Mouse (Mus musculus) thymus, postnatal 0 days (tissue): ENCODE data around the gene Egfl8. TPM values are rescaled to one million over a fixed set of nuclear protein-coding genes. Genes with fewer than 3 reads are reported as not detected.

Experiments
- DNase-seq: peaks from one replicate; pipeline ENCODE4 v3.0.0-alpha.2; 2015; ENCODE audit warnings: low spot score
- polyA plus RNA-seq: library from polyadenylated mRNA; unstranded; fragments of >200 nt; fragmentation: Nextera tagmentation; extraction: Ambion mirVana; gene quantifications from 2 replicates; pipeline ENCODE4 v1.2.1, GENCODE M21; 2015

The Egfl8 gene
- polyA plus RNA-seq, 1 experiment from 2014 or later, result 3.3 TPM

DNA sequence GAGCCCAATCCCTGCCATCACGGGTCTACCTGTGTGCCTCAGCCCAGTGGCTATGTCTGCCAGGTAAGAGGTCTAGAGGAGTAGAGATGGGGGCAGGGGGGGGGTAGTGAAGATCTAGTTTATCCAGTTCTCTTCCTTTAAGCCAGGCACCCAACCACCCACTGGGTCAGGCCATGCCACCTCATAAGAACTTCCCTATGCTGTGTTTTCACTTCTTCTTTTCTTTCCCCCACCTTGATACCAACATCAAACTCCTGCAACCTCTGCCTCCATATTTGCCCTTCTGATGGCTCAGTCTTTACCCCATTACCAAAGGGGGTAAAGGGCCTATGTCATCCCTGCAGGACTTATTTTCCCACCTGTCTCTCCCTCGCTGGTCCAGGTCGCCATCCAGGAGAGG lies 37.7 kb downstream of the Egfl8 start:
- no peak for DNase-seq

GRCm38 (mm10) chr17:34576577-34576976 lies 39.2 kb downstream of the Egfl8 start:
- DNase-seq, result no peak

DNA sequence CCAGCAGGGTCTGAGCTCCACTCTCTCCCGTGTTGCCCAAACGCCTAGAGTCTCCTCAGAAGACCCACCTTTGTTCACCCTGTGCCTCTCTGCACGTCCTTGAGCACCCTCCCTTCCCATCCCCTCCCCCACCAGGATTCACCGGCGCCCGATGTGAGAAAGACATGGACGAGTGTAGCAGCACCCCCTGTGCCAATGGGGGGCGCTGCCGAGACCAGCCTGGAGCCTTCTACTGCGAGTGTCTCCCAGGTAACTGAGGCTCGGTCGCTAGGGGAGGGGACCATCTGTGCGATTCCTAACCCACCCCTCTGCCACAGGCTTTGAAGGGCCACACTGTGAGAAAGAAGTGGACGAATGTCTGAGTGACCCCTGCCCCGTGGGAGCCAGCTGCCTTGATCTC lies 43.4 kb downstream of the Egfl8 start:
- DNase-seq, result no peak

- no peak for DNase-seq
Observed at GRCm38 (mm10) chr17:34571875-34572274, 43.9 kb downstream of the Egfl8 start.

DNA sequence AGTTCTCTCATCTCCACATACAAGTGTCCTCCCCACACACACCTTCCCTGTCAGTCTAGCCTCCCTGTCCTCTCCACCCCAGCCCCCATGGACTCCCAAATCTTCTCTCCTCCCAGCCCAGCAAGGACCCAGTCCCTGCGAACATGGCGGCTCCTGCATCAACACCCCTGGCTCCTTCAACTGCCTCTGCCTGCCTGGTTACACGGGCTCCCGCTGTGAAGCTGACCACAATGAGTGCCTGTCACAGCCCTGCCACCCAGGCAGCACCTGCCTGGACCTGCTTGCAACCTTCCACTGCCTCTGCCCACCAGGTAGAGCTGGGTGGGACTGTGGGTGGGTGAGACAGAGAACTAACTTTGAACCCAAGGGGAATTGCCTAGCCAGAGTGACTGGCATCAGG lies 45.9 kb downstream of the Egfl8 start:
- no peak for DNase-seq

DNA sequence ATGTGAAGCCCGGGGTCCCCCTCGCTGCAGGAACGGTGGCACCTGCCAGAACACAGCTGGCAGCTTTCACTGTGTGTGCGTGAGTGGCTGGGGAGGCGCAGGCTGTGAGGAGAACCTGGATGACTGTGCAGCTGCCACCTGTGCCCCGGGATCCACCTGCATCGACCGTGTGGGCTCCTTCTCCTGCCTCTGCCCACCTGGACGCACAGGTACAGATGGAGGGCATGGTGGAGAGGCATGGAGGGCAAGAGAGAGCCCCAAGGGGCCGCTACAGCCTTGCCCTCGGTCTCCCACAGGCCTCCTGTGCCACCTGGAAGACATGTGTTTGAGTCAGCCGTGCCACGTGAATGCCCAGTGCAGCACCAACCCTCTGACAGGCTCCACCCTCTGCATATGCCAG lies 47.4 kb downstream of the Egfl8 start:
- DNase-seq, result no peak

- no peak for DNase-seq
Observed at GRCm38 (mm10) chr17:34567311-34567710, 48.5 kb downstream of the Egfl8 start.

DNA sequence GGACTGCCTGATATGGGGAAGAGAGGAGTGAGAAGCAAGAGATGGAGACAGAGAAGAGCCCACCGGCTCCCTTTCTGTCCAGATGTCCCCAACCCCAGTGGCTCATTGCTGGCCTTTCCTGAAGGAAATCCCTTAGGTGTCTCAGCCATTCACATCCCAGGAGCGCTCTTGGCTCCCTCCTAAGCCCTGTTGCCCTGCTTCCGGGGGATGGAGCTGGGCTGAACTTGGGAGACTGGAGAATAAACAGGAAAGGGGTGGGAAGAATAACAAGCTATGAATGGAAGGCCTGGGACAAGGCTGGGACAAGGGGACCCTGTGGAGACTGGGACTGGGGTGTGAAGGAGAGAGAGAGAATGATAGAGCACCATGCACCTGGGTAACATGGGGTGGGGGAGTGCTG lies 51.0 kb downstream of the Egfl8 start:
- DNase-seq, result no peak

DNA sequence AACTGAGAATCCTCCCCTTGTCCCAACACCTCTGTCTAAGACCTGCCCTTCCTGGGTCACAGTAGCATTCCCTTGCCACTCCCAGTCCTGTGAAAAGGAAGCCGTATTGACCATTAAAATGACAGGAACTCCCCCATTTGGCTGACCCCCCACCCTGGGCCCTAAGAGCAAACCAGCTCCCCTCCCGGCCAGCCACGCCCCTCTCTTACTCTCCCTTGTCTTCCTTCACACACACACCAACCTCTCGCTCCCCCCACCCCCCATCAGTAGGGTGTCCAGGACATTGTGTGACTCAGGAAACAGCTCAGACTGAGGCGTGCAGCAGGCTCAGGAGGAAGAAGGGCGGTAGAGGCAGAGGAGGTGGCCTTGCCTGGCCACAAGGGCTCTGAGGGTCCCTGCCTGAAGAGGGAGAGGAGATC lies 51.8 kb downstream of the Egfl8 start, which contains the start of gene Notch4:
Notch4 (plus strand) TSS at position 266 of the 419 bp plus-strand sequence.
- no peak for DNase-seq

- no peak for DNase-seq
Observed at GRCm38 (mm10) chr17:34563354-34563753, 52.4 kb downstream of the Egfl8 start.

Other genes starting within 250 kb of the Egfl8 start
- gene Btnl1, start 238.8 kb downstream of the Egfl8 start, polyA plus RNA-seq, result 0.27 and 0.29 TPM in 2 replicates
- 0.71 and 0.94 TPM in 2 replicates for gene BC051142, start 217.2 kb downstream of the Egfl8 start, polyA plus RNA-seq
- gene Btnl4, start 138.7 kb downstream of the Egfl8 start, polyA plus RNA-seq, result 0.09 and 0.13 TPM in 2 replicates
- 0.12 and 0.20 TPM in 2 replicates for gene Btnl6, start 98.6 kb downstream of the Egfl8 start, polyA plus RNA-seq
- 1.4 and 2.0 TPM in 2 replicates for gene Notch4, start 51.7 kb downstream of the Egfl8 start, polyA plus RNA-seq
- gene Gpsm3, start 26.2 kb downstream of the Egfl8 start, polyA plus RNA-seq, result 228 and 241 TPM in 2 replicates
- 10.4 and 13.3 TPM in 2 replicates for gene Pbx2, start 24.7 kb downstream of the Egfl8 start, polyA plus RNA-seq
- gene Ager, start 18.1 kb downstream of the Egfl8 start, polyA plus RNA-seq, result 2.5 and 4.0 TPM in 2 replicates
- gene Rnf5, start 12.3 kb downstream of the Egfl8 start, polyA plus RNA-seq, result 135 and 144 TPM in 2 replicates
- gene Agpat1, start 11.7 kb downstream of the Egfl8 start, polyA plus RNA-seq, result 37.5 and 44.9 TPM in 2 replicates
- 38.4 and 45.5 TPM in 2 replicates for gene Ppt2, start 12.5 kb upstream of the Egfl8 start, polyA plus RNA-seq
- gene Prrt1, start 13.6 kb upstream of the Egfl8 start, polyA plus RNA-seq, result 37.4 and 39.4 TPM in 2 replicates
- gene Fkbpl, start 28.8 kb upstream of the Egfl8 start, polyA plus RNA-seq, result 12.5 TPM in 2 replicates
- 56.6 and 60.8 TPM in 2 replicates for gene Atf6b, start 31.2 kb upstream of the Egfl8 start, polyA plus RNA-seq
- 0.54 and 0.59 TPM in 2 replicates for gene Tnxb, start 54.6 kb upstream of the Egfl8 start, polyA plus RNA-seq
- gene C4b, start 127.9 kb upstream of the Egfl8 start, polyA plus RNA-seq, result 0.32 and 0.49 TPM in 2 replicates
- not detected in 2 replicates for gene Cyp21a1, start 188.6 kb upstream of the Egfl8 start, polyA plus RNA-seq
- gene Stk19, start 221.0 kb upstream of the Egfl8 start, polyA plus RNA-seq, result 39.3 and 48.6 TPM in 2 replicates
- 48.8 and 53.3 TPM in 2 replicates for gene Dxo, start 221.0 kb upstream of the Egfl8 start, polyA plus RNA-seq
- 49.7 and 50.1 TPM in 2 replicates for gene Skiv2l, start 234.2 kb upstream of the Egfl8 start, polyA plus RNA-seq
- 82.4 and 88.6 TPM in 2 replicates for gene Nelfe, start 234.4 kb upstream of the Egfl8 start, polyA plus RNA-seq
- gene Cfb, start 246.5 kb upstream of the Egfl8 start, polyA plus RNA-seq, result 5.2 and 6.2 TPM in 2 replicates